Mouse (Mus musculus) yolk sac, embryonic 10.5 days (tissue): ENCODE data around the gene Tuba3b.

ENCODE experiments used
- DNase-seq: peaks from one replicate; pipeline ENCODE4 v3.0.0-alpha.2; 2017; ENCODE audit warnings: low spot score

Tuba3b gene

DNA sequence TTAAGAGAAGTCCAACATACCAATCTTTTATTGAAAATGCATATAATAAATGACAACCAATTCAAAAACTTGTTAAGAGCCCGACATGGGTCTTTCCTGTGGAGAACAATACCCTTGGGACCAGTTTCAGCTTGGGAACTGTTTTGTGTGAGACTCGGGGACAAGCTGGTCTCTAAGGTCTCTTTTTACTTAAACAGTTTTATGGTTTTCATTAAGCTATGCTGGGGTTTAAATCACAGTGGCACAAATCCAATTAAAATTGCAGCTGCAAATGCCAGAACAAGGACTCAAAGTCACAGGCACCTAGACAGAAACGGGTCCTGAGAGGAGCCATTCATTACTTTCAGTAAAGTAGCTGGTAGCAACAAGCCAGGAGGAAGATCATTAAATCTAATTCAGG, 10.4 kb upstream of the Tuba3b start:
- no peak for DNase-seq

DNA sequence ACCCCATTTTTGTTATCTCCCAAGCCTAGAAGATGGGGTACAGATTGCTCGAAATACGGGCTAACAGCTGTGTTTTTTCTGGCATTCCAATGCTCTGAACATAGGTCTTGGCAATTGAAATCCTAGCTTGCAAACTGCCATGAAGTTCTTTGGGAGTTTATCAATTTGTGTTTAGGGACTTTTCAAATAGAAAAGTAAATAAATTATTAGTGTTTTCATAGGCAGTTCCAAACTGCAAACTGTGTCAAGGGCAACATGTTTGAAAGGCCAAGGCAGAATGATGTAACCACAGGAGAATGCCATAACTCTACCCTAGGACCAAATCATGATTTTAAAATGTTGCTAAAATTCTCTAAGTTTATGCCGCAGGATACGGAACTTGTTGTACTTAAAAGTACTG, 7.8 kb upstream of the Tuba3b start:
- DNase-seq: no peak

DNA sequence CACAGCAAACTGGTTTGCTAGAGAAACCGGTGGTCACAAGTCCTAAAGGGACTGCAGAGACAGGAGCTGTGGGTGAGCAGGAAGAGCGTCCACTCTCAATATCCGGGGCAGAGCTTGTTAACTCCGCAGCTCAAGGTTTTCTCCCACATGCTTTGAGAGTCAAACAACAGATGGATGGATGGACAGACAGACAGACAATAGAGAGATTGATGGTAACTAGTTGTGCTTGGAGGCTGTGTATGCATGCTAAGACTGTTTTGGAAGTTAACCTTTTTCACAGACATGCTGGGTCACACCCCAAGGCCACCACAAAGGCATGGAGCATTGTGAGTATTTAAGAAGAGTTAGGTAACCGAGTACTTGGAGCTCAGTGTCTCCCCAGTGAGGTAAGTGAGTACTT, 6.9 kb upstream of the Tuba3b start:
- no peak for DNase-seq

DNA sequence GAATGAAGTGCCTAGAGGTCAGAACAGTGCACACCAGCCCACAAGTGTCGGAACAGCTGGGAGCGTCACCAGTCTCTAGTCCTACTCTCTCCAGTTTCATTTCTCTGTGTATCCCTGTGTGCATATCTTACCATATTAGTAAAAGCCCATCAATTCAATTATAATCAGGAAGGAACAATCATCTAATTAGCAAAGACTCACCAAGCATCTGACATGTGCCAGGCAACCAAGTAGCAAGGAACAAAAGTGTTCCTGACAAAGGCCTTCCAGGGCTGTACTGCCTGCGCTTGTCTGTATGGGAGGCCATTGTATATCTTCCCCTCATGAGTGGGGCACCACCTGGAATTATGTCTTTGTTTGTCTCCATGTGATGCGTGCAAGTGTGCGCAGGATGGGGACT, 4.7 kb upstream of the Tuba3b start:
- no peak for DNase-seq

DNA sequence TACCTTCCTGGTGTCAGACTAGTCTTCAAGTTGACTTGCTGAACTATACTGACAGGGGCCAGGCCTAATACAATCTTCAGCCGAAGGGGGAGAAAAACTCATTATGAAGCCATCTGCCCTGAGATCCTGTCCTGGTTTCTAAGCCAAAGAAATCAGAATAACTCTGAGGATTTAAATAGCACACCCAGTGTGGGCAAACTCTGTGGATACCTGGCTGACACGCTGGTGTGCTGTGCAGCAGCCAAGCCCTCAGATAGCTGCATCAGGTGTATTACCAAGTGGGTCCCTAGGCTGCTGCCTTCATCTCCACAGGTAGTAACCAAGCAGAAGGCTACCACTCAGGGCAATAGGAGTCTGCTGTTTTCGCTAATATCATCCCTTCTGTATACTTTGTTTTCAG, 2.9 kb upstream of the Tuba3b start:
- DNase-seq: no peak

DNA sequence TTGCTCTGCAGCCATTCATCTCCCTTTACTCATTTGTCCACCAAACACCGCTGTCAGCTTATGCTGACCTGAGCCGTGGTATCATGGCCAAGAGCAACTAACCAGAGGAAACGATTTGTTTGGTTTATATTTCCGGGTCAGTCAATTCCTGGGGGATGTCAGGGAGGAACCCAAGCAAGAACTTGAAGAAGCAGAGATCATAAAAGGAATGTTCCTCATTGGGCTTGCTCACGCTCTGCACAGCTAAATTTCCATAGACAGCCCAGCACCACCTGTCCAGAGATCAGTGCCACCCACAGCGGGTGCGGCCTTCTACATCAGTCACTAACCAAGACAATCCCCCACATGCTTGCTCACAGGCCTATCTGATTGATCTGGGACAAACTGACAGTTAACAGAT, 1.3 kb upstream of the Tuba3b start, which contains the start of gene Lmntd1:
Lmntd1 (minus strand) TSS at position 101 of the 400 bp plus-strand sequence.
- no peak for DNase-seq

DNA sequence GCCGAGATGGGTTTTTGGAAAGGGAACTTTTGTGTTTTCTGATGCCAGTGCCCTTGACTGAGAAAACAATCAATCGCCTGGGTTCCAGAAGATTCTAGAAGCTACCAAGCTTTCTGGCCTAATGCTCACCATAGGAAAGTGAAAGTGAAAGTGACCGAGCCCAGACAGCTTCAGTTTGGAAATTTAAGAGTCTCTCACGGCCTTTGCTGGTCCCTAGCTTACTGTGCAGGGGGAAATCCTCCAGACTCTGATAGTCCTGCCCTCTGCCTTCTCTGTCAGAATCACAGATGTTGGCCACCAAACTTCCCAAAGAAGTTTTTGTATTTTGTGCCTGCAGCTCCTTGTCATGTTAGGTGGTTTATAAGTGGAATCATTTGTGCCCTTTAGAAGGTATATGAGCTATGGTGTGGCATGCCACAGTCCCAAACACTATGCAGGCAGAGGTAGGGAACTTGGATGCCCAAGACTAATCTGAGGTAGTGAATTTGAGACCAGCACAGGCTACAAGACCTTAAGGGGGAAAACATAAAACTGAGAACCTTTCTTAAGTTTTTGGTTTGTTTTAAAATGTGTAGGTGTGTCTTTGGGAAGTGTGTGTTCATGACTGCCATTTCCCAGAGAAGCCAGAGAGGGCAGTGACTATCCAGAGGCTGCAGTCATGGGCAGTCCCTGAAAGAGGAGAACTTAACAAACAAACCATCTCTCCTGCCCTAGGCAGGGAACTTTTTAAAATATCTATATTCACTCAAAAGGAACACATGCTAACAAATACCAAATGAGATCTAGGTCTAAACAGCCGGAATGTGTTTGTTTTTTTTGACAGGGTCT, 1.1 kb downstream of the Tuba3b start:
- no peak for DNase-seq

DNA sequence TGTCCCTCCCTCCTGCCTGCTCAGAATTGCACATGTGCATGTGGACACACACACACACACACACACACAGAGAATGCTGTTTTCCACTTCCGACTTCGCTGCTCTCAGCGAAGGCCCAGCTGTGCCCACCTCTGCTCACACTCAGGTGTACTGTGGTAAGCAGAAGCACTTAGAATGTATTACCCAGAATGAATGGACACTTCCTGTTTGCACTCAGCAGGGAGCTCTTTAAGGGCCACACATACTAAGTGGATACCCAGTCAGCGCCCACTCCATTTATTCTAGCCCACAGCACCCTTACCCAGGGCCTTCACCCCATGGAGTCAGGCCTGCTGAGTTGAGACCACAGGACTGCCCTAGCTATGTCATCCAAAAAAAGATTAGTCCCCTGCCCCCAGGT, 7.6 kb downstream of the Tuba3b start:
- no peak for DNase-seq

DNA sequence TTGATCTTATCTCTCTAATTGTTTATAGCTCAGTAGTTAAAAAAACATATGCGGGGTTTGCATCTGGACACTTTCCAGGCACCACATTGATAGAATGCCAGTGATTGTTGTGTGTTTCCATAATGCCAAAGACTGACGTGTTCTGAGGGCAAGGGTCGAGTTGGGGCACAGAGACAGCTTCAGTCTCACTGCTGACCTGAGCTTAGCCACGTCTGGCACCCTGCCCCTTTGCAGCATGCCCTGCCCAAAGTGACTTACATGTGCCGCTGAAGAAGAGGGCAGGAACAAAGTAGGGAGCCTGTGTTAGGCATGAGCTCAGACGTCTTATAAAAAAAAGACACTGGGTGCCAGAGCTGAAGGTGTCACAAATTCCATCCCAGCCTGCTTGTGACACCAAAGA, 14.7 kb downstream of the Tuba3b start:
- DNase-seq: no peak

DNA sequence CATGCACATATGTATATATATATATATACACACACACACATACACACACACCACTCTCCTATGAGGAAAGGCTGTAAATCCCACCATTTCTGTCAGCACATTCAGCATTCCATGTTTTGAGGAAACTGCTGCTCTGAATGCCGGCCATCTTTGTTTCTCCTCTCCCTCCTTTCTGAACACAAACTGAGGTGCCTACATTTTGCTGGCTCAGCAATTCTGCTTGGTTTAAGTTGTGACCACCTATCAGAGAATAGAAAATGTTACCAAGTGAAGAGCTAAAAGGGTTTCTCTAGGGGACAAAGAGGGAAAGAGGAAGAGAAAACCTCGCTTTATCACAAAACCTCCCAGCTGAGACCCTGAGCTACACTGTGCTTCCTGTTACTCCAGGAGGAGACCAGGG, 18.9 kb downstream of the Tuba3b start:
- no peak for DNase-seq

DNA sequence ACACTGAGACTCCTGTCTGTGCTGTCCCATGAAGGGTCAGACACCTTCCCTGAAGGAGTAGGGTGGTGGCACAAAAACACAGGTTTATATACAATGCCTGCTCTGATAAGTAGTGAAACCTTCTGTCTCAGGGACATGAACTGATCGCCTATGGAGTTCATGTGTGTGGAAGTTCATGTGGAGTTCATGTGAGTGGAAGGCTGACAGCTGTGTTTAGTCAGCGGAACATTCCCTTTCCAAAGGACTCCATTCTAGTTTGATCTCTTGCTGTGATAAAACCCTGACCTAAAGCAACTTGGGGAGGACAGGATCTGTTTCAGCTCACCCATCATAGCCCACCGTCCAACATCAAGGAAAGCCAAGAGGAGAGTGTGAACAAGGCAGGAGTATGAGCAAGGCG, 21.1 kb downstream of the Tuba3b start:
- no peak for DNase-seq

DNA sequence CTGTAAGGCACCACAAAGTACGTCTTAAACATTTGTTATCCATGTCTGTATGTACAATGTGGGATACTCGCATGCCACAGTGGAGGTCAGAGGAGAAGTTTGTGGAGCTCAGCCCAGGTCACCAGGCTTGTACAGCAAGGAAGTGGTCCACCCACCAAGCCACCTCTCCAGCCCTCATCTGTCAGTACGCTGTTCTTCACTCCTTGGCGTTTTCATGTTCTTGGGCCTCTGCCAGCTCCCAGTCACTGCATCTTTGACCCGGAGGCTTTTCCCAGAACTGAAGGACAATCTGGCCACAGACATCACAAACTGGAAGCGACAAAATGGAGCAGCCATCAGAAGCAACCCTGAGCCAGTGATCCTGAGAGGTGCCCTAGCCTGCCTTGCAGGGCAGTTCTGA, 22.7 kb downstream of the Tuba3b start:
- no peak for DNase-seq

DNA sequence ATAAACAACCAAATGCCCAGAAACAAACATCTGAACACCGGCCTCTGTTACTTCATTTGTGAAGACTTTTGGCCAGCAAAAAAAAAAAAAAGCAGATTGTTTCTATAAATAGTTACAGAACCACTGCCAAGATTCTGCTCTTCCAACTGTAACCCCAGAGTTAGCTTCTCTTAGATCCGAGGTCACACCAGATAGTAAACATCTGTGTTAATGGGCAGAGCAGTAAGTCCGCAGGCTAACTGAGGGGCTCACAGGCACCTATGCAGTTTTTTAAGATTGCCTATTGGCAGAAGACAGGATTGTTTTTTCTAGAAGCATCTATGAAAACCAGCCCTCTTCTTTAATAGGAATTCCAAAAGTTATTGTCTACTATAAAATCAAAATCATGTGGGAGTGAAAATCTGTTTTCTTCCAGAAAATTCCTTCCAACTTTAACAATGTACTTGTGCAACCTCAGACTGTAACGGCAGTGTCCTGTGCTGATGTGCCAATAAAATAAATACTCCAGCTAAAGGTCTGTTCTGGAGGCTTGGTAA, 25.5 kb downstream of the Tuba3b start:
- DNase-seq: no peak

DNA sequence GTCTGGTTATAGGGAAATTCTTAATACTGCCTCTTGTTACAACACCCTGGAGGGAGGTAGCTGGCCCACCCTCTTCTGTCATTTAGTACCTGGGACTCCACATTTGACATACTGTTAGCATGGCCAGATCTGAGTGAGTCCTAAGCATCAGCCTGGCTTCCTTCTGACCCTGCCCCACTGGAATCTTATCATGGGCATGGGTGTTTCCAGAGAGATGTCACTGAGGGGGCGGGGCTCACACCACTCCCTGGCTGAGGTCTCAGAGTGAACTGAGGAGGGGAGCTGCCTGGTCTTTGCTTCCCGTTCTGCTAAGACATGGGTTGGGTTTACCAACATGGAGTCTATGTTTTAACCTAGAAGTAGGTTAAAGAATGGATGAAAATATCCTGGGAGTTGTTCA, 36.4 kb downstream of the Tuba3b start:
- DNase-seq: no peak

DNA sequence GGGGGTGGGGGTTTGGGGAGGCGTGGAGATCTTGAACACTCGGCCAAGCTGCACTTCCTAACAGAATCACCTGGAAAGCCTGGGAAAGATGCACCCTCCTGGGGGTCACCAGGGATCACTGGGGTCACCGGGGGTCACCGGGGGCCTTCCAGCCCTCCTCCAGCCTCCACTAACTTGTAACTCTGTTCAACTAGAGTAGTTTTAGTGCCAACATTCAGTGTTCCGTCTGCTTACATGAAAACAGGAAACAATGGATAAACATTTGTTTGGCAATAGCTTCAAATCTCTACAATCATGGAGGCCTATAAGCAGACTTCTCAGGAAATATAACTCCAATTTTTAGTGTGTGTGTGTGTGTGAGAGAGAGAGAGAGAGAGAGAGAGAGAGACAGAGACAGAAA, 37.4 kb downstream of the Tuba3b start:
- DNase-seq: no peak

DNA sequence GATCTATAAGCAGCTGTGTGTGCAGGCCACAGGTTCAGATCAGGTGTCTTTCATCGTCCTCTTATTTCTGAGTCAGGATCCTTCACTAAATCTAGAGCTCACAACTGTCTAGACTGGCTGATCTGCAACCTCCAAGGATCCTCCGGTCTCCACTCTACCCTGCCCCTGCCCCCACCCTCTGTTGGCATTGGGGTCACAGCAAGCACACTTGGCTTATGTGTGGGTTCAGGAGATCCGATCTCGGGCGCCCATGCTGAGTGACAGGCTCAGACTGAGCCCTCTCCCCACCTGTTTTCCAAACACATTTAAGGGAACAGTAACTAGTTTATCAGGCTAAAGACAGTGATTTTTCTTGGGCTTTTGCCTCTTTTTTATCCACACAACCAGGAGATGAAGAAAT, 38.1 kb downstream of the Tuba3b start:
- DNase-seq: no peak

DNA sequence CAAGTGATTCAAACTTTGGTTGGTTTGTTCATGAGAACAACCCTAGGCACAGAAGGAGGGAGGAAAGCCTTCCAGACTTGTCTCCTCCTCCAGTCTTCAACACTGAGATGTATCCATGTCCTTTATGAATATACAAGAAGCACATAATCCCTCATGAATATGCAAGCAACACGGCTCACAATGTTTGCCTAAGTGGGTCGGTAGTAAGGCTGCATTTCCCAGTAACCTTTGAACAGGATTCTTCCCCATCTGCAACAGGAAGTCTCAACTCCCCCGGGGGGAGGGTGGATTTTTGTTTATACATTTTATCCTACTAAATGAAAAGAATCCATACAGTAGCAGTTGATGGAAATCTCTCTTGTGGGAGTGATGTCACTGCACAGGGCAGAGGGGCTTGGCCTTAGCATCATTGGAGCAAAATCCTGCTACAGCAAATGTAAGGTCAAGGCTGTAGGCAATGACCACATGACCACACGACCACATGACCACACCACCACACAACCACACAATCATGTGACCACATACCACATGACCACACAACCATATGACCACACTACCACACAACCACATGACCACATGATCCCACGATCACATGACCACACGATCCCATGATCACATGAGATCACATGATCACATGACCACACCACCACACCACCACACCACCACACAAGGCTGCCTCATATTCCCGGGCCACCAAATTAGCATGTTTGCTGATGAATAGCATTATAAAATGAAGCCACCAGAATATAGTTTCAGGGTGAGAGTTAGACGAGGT, 38.7 kb downstream of the Tuba3b start:
- DNase-seq: no peak

DNA sequence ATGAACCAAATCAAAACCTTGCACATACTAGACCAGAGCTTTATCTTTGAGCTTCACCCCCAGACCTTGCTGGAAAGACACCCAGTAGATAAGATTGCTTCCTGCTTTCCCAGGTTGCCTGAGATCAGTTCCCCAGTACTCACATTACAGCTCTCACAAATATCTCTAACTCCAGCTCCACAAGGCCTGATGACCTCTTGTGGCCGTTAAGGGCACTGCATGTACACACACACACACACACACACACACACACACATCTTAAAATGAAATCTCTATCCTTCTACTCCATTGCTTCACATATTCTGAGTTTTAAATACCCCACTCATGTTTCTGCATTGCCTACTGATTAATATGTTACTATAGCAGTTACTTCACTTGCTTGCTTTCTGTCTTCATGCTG, 40.1 kb downstream of the Tuba3b start:
- no peak for DNase-seq

DNA sequence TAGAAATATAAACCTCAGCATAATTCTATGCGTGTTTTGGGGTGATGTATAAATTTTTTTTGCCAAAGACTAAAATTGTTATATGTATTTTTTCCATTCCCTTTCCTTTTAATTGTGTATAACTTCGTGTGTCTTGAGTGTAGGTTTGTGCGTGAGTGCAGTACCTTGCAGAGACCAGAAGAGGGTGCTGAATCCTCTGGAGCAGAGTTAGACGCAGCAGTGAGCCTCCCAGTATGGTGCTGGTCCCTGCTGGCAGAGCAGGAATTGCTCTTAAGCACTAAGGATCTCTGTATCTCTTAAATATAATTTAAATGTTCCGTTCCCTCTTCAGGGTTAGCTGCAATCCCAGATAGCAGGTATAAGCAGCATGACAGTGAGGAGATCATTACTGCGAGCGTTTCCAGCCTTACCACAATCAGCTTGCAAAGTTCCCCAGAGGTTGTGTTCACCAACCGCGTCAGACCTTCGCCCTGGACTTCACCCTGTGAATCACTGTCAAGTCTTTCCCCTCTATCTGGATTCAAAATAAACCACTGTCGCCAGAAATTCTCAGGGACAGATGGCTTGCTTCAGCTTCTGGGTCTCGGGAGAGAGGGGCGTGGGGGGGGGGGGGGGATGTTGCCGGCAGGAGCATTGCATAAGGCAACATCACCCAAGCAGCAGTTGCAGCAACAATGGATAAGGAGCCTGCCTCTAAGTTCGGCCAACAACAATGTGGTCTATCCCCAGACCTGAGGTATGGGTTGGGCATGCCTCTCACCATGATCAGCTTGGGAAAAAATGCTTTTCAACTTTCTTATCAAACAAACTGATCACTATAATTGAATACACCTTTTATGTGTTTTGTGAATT, 41.4 kb downstream of the Tuba3b start:
- DNase-seq: no peak

DNA sequence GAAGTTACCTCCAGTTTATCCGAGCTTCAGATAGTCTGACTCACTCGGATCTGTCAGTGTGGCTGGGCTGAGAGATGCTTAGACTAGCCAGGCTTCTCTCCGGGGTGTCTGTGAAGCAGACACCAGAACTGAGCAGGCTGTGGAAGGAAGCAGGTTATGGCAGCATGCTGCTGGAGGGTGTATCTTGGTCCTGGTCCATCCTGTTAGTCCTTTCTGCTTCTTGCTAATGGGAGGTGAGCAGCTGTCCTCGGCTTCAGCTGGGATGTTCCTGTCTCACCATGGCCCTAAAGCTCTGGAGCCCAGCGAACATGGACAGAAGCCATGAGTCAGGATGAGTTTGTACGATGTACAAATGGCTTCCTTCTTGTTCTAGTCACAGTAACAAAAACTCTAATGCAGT, 43.6 kb downstream of the Tuba3b start:
- no peak for DNase-seq

DNA sequence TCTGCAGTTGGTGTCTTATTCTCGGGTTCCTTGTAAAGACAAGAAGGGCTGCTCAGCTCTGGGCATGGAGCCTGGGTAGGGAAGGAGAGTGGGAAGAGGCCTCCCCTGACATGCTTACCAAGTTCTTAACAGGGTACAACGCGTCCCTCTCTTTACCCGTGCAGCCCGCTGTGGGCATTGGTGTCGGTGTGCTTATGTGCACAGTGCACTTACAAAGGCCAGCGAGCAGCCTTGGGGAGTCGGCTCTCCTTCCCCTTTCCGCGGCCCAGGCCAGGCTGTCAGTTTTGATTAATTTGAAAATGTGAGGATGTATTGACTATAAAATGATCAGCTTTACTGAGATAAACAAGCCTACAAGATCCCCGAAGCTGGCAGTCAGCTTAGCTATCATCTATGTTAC, 45.4 kb downstream of the Tuba3b start:
- no peak for DNase-seq

DNA sequence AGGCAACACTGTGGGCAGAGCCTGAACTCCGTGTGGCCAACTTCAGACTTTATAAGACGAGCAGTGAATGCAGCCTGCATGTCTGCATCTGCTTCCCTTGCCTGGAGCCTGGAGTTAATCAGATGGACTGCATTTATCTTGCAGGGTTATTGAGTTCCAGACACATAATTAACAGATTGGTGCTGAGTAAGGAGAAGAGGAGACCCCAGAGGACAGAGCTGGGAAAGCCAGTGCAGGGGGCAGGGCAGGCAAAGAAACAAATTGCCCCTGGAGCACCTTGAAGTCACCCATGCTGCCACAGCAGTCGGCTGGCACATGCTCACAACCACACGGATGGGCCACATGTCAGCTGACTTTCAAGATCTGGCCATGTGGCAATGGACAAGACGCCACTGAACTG, 48.7 kb downstream of the Tuba3b start:
- DNase-seq: no peak
